Mouse (Mus musculus) lung, postnatal 0 days (tissue): Measurements from ENCODE around the gene Zbtb9.
A peak's percentile ranks its signal among the peaks of the same experiment; 100 is the strongest.

ENCODE experiments used
- CTCF ChIP-seq: IDR thresholded peaks from 2 replicates; pipeline ENCODE4 v1.5.1; 2016; ENCODE audit warnings: antibody characterized with exemption, mild to moderate bottlenecking
- EP300 ChIP-seq: IDR thresholded peaks from 2 replicates; pipeline ENCODE4 v1.6.1; 2016; ENCODE audit warnings: antibody characterized with exemption, mild to moderate bottlenecking, control low read depth

GRCm38 (mm10) chr17:26949051-26949577 is 23.9 kb upstream of the Zbtb9 start:
- peak; percentile 59 for TF ChIP-seq CTCF
- TF ChIP-seq EP300: no peak
